Mouse (Mus musculus) ES-Bruce4 (cell line): Measurements from ENCODE around the gene Fam71f1.

Experiments used
- CTCF ChIP-seq: IDR thresholded peaks from one replicate; pipeline ENCODE4 v1.8.1; 2011; ENCODE audit warnings: low read depth, low read length
- EP300 ChIP-seq: IDR thresholded peaks from 2 replicates; pipeline ENCODE4 v1.6.1; 2011; ENCODE audit warnings: low read depth, low read length; ENCODE audit not compliant: insufficient read depth
- POLR2A ChIP-seq: IDR thresholded peaks from one replicate; pipeline ENCODE4 v1.8.1; 2011; ENCODE audit warnings: low read length; ENCODE audit not compliant: insufficient read depth

DNA sequence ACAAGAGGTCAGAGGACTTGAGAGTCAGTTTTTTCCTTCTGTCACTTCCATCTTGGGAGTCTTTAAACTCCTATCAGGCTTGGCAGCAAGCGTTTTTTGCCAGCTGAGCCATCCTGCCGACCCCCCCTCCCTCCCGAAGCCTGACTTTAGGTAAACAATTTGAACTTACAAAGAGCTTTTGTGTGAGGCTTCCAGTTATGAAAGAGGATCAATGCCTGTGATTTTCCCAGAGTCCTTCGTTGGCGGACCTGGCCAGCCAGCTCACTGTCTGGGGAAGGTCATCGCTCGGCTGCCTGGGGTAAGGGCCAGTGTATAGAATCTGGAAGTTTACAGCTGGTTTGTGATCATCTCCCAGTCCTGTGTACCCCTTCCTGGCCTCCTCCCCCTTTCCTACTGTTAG is 38.3 kb upstream of the Fam71f1 start:
- TF ChIP-seq CTCF (no peak), POLR2A (no peak), EP300 (no peak)
